Mouse (Mus musculus) liver, postnatal 0 days (tissue): ENCODE results near the gene Ehd2. TPM values are rescaled to one million over a fixed set of nuclear protein-coding genes. Genes with fewer than 3 reads are reported as not detected.
A peak's percentile ranks its signal among the peaks of the same experiment; 100 is the strongest.

Experiments used
- ATAC-seq: fragments of 200-750 bp; cut with Nextera tagmentation; 2 replicates; pipeline ENCODE4 v1.8.0; 2017; ENCODE audit warnings: mild to moderate bottlenecking, moderate library complexity
- DNase-seq: peaks from one replicate; pipeline ENCODE4 v3.0.0-alpha.2; 2016
- H3K27ac ChIP-seq: fragments of 300-500 bp; sonication (generic); 2 replicates; pipeline ENCODE4 v1.5.1; 2014; ENCODE audit warnings: antibody characterized with exemption, moderate library complexity, mild to moderate bottlenecking, low read depth
- H3K27me3 ChIP-seq: fragments of 300-500 bp; sonication (generic); 2 replicates; pipeline ENCODE4 v1.6.1; 2014; ENCODE audit warnings: low read length, control low read depth, mixed read lengths; ENCODE audit not compliant: insufficient read depth
- H3K36me3 ChIP-seq: fragments of 300-500 bp; sonication (generic); replicated peaks from 2 replicates; pipeline ENCODE4 v1.6.1; 2014; ENCODE audit warnings: mild to moderate bottlenecking, control low read depth, low read length, moderate library complexity, mixed read lengths; ENCODE audit not compliant: insufficient read depth
- H3K4me1 ChIP-seq: fragments of 300-500 bp; sonication (generic); 2 replicates; pipeline ENCODE4 v1.6.1; 2014; ENCODE audit warnings: antibody characterized with exemption, mild to moderate bottlenecking, control low read depth; ENCODE audit not compliant: insufficient read depth
- H3K4me2 ChIP-seq: fragments of 300-500 bp; sonication (generic); 2 replicates; pipeline ENCODE4 v1.6.1; 2014; ENCODE audit warnings: low read depth, mild to moderate bottlenecking, low read length, moderate library complexity, mixed read lengths
- H3K4me3 ChIP-seq: fragments of 300-500 bp; sonication (generic); 2 replicates; pipeline ENCODE4 v1.5.1; 2014; ENCODE audit warnings: low read depth, low read length
- H3K9ac ChIP-seq: fragments of 300-500 bp; sonication (generic); replicated peaks from 2 replicates; pipeline ENCODE4 v1.6.1; 2014; ENCODE audit warnings: mild to moderate bottlenecking, moderate library complexity
- H3K9me3 ChIP-seq: fragments of 300-500 bp; sonication (generic); 2 replicates; pipeline ENCODE4 v1.6.1; 2016; ENCODE audit warnings: mild to moderate bottlenecking, control low read depth, low read length, mixed read lengths
- CTCF ChIP-seq: sonication (generic); IDR thresholded peaks from 2 replicates; pipeline ENCODE4 v1.5.1; 2016; ENCODE audit warnings: antibody characterized with exemption, low read depth
- EP300 ChIP-seq: IDR thresholded peaks from 2 replicates; pipeline ENCODE4 v1.6.1; 2016; ENCODE audit warnings: antibody characterized with exemption, low read depth, mild to moderate bottlenecking
- WGBS: fragments of 180-500 bp; shearing (Covaris S2); extraction: QIAGEN DNeasy Blood & Tissue Kit; methylation state at CpG from one replicate; pipeline ENCODE4 v1.1.7; 2014; ENCODE audit not compliant: insufficient replicate concordance; 5-methylcytosine and 5-hydroxymethylcytosine counted together
- polyA plus RNA-seq: library from polyadenylated mRNA; unstranded; fragments of >200 nt; fragmentation: Nextera tagmentation; extraction: Ambion mirVana; gene quantifications from 2 replicates; pipeline ENCODE4 v1.2.1, GENCODE M21; 2015

Gene Ehd2
- 1.9 and 2.7 TPM in 2 replicates for polyA plus RNA-seq

DNA sequence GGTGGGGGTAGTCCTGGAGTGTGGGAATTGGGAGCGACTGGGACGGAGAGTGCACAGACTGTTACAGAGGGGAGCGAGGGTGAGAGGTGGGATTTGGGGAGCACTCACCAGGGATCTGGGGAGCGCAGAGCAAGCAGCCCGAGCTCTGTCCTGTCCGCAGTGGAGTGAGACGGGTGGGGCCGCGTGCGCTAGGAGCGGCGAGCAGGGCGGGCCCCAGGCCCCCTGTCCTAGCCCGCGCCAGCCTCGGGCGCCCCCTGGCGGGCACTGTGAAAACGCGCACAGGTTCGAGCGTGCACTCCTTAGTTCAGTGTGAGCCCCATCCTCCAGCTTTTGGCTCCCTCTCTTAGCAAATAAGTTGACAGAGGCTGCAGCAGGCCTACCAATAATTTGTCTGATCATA is at the start of gene Ehd2:
Ehd2 (minus strand) TSS at position 256 of the 400 bp plus-strand sequence.
- peaks cover 10% of the 10 kb centered on the region for H3K36me3 ChIP-seq
- peak within 1 kb of the TSS; percentile 41 for H3K4me3 ChIP-seq
- TF ChIP-seq EP300 (no peak), CTCF (peak; percentile 94)
- H3K27ac ChIP-seq: no peak within 1 kb of the TSS
- DNase-seq: peak; percentile 77
- peaks cover 6% of the 10 kb centered on the region for H3K4me1 ChIP-seq
- peak; percentile 88 for ATAC-seq
- 2% methylated on average over 14 of the region's 22 CpGs for WGBS
- H3K9me3 ChIP-seq: 0 out of 2 replicates have a peak, but pooled peaks cover 3% of the 10 kb centered on the region
- no peaks in the 10 kb centered on the region for H3K27me3 ChIP-seq
- peak within 1 kb of the TSS; percentile 66 for H3K4me2 ChIP-seq
- 0 out of 2 replicates have a peak within 1 kb of the TSS, but pooled peaks have one; percentile 51 for H3K9ac ChIP-seq

DNA sequence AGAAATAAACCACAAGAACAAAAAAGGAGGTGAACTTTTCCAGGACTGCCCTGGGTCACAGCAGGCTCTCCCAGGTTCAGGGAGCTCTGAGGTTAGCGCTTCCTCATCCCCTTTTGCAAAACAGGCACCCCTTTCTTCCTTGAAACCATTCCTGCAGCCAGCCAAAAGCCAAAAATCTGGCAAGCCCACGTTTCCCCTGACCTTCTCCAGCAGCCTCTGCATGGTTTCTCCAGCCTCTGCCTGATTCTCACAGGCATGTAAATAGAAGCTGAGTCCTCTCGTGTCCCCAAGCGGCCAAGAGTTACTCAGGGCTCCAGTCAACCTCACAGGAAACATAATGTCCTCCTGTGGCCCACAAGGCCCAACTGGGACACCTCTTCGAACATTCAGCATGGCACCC is 48.0 kb upstream of the Ehd2 start:
- H3K4me3 ChIP-seq: no peak overlapping the region
- ATAC-seq (no peak), DNase-seq (no peak)
- H3K36me3 ChIP-seq: no peaks in the 10 kb centered on the region
- H3K9ac ChIP-seq: no peak overlapping the region
- no peaks in the 10 kb centered on the region for H3K27me3 ChIP-seq
- H3K27ac ChIP-seq: peak overlapping the region; percentile 37
- peaks cover 71% of the 10 kb centered on the region for H3K4me1 ChIP-seq
- no peak overlapping the region for H3K4me2 ChIP-seq
- no peak for TF ChIP-seq EP300
- no peak for TF ChIP-seq CTCF
- WGBS: 58% methylated on average over 5 of the region's 5 CpGs
- H3K9me3 ChIP-seq: no peaks in the 10 kb centered on the region

DNA sequence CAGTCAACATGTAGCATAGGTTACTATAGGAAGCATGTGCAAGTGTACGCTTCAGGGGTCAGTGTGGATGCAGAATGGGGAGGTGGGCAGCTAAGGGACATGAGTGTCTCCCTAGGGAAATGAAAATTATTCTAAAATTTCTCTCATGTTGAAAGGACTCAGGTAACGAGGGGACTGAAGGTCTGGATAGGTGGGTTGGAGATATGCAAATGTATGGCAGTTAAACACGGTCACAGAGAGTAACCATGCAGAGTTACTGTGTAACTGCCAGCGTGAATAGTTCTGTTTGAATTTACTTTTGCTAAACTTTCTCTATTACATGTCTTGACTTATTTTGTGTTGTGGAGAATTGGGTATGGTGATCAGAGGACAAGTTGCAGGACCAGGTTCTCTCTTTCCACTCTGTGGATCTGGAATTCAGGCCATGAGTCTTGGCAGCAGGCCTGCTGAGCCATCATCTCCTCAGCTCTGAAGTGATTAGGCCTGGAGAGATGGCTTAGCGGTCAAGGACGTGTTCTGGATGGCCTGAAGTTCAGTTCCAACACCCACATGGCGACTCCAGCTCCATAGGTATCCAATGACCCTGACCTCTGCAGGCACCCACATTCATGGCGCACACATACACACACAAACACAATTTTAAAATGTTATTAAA is 47.3 kb upstream of the Ehd2 start:
- no peak for DNase-seq
- Histone ChIP-seq H3K27ac (peak overlapping the region; percentile 37), H3K9ac (no peak overlapping the region), H3K4me1 (peaks cover 68% of the 10 kb centered on the region), H3K27me3 (no peaks in the 10 kb centered on the region), H3K9me3 (no peaks in the 10 kb centered on the region), H3K36me3 (no peaks in the 10 kb centered on the region), H3K4me2 (peak overlapping the region; percentile 18; the same call in 1 of the 2 replicates), H3K4me3 (no peak overlapping the region)
- 66% methylated on average over 8 of the region's 8 CpGs for WGBS
- TF ChIP-seq EP300 (no peak), CTCF (no peak)
- ATAC-seq: no peak

GRCm38 (mm10) chr7:16013722-16014275 is 46.4 kb upstream of the Ehd2 start:
- Histone ChIP-seq H3K27me3 (no peaks in the 10 kb centered on the region), H3K4me1 (peaks cover 60% of the 10 kb centered on the region), H3K27ac (peak overlapping the region; percentile 34; the same call in 1 of the 2 replicates), H3K4me3 (no peak overlapping the region), H3K4me2 (no peak overlapping the region), H3K9ac (no peak overlapping the region; the same call in 1 of the 2 replicates), H3K36me3 (no peaks in the 10 kb centered on the region), H3K9me3 (no peaks in the 10 kb centered on the region)
- TF ChIP-seq EP300 (no peak), CTCF (no peak)
- no peak for ATAC-seq
- DNase-seq: no peak
- 74% methylated on average over 5 of the region's 5 CpGs for WGBS

- Histone ChIP-seq H3K36me3 (no peaks in the 10 kb centered on the region), H3K4me2 (no peak overlapping the region), H3K9me3 (no peaks in the 10 kb centered on the region), H3K27me3 (no peaks in the 10 kb centered on the region), H3K9ac (no peak overlapping the region), H3K4me3 (no peak overlapping the region), H3K4me1 (peaks cover 55% of the 10 kb centered on the region), H3K27ac (no peak overlapping the region)
- DNase-seq (peak; percentile 62), ATAC-seq (peak; percentile 62)
- TF ChIP-seq EP300 (no peak), CTCF (peak; percentile 74)
- 75% methylated on average over 11 of the region's 11 CpGs for WGBS
Measured at GRCm38 (mm10) chr7:16012576-16013263, 45.4 kb upstream of the Ehd2 start.

DNA sequence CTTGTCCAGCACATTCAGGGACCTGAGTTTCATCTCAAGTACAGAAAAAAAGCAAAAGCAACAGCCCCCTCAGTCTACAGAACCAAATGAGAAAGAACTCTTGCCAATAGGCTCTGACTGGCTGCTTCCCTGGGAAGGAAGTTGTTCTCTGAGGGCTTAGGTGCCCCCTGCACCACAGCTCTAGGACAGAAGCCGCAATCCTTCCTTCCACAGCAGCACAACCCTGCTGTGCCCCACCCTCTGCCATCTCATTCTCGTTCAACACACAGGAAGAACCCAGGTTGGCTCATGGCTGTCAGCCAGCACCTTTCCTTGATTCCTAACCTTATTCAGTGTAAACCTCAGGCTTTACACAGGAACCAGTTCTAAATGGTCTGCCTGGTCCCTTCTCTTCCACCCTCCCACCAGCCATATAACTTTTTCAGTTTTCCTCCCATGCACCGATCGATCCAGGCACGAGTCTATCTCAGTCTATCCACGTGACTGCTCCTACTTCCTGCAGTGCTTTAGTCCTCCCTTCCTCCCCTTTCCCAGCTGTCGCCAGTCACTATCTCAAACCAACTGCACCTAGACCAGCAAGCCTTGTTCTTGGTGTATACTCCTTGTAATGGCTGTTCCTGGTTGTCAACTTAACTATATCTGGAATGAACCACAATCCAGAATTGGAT is 44.2 kb upstream of the Ehd2 start:
- H3K9ac ChIP-seq: no peak overlapping the region
- no peak for ATAC-seq
- peaks cover 50% of the 10 kb centered on the region for H3K4me1 ChIP-seq
- H3K27ac ChIP-seq: no peak overlapping the region
- no peaks in the 10 kb centered on the region for H3K9me3 ChIP-seq
- no peaks in the 10 kb centered on the region for H3K27me3 ChIP-seq
- peak overlapping the region; percentile 34; the same call in 1 of the 2 replicates for H3K4me2 ChIP-seq
- DNase-seq: no peak
- H3K4me3 ChIP-seq: no peak overlapping the region
- WGBS: 29% methylated on average over 7 of the region's 7 CpGs
- no peaks in the 10 kb centered on the region for H3K36me3 ChIP-seq
- TF ChIP-seq CTCF: no peak
- TF ChIP-seq EP300: no peak
